9 mouse cellular contexts compared by ENCODE assay signal in the genomic region with DNA sequence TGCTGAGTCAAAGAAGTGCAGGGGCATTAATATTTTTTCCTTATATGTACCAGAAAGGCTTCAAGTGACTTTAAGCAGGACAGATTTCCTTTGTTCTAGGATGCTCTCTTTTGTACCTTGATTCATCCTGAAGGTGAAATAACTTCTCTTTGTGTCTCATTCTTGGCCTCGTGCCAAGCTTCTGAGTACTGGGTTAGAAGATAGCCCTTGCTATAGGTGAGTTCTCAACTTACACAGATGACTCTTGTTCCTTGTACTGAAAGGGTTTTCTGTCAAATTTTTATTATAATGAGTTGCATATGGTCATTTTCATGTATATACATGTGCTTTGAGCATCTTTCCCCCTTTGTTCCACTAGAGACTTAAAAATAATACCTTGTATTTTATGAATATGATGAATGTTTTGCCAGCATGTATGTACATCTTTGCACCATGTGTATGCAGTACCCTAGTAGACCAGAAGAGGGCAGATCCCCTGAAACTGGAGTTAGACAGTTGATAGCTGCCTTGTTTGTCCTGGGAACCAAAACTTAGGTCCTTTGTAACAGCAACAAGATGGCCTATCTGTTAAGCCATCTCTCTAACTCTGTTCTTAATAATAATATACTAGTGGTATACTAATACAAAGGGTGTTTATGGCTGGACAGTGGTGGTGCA. TPM values are rescaled to one million over a fixed set of nuclear protein-coding genes. Genes with fewer than 3 reads are reported as not detected.
DNase-seq lines count a peak whose midpoint lies in the region; ATAC-seq and TF ChIP-seq lines count a peak whose summit lies in the region.
"Had no signal": no experiment of that assay in that cellular context is flagged by ENCODE, and none has a peak within 500 bp of the region (broad histone marks: within the 10 kb centered on the region; RNA-seq: fewer than 3 reads in every experiment).

No protein-coding gene starts in this region.

- 82% methylated on average over 1 of the region's 1 CpGs for WGBS in hindbrain, postnatal 0 days
- 92% methylated on average over 1 of the region's 1 CpGs for WGBS in hindbrain, embryonic 12.5 days
- 83% methylated on average over 1 of the region's 1 CpGs for WGBS in kidney, embryonic 16.5 days

- no peak for ATAC-seq in hindbrain, postnatal 0 days
- ATAC-seq in hindbrain, embryonic 12.5 days (ENCODE audit: low FRiP score) = no peak
- ATAC-seq in kidney, embryonic 16.5 days (ENCODE audit: low FRiP score, low TSS enrichment) = no peak

- no peak overlapping the region for H3K4me3 ChIP-seq in hindbrain, postnatal 0 days (ENCODE audit: low read length)
- no peak overlapping the region for H3K4me3 ChIP-seq in hindbrain, embryonic 12.5 days
- H3K4me3 ChIP-seq in kidney, embryonic 16.5 days (ENCODE audit: low read length) = no peak overlapping the region
- H3K4me3 ChIP-seq: limb, embryonic 13.5 days had no signal

- H3K27me3 ChIP-seq in hindbrain, postnatal 0 days (ENCODE audit: insufficient read depth, low read length) = no peaks in the 10 kb centered on the region
- H3K27me3 ChIP-seq in hindbrain, embryonic 12.5 days = no peaks in the 10 kb centered on the region
- no peaks in the 10 kb centered on the region for H3K27me3 ChIP-seq in kidney, embryonic 16.5 days (ENCODE audit: insufficient read depth, low read length)
- H3K27me3 ChIP-seq: limb, embryonic 13.5 days had no signal

- no peak overlapping the region for H3K9ac ChIP-seq in hindbrain, postnatal 0 days (replicated peaks; ENCODE audit: low read length)
- no peak overlapping the region for H3K9ac ChIP-seq in hindbrain, embryonic 12.5 days
- no peak overlapping the region for H3K9ac ChIP-seq in kidney, embryonic 16.5 days (replicated peaks; ENCODE audit: low read length)
- H3K9ac ChIP-seq: limb, embryonic 13.5 days had no signal

- TF ChIP-seq CTCF in hindbrain, postnatal 0 days (IDR thresholded peaks at IDR 0.05; ENCODE audit: low read depth) = peak; percentile 70

- H3K4me2 ChIP-seq in hindbrain, postnatal 0 days (ENCODE audit: low read depth, low read length) = no peak overlapping the region
- no peak overlapping the region for H3K4me2 ChIP-seq in hindbrain, embryonic 12.5 days (replicated peaks)
- no peak overlapping the region for H3K4me2 ChIP-seq in kidney, embryonic 16.5 days (replicated peaks; ENCODE audit: low read depth, low read length)
- H3K4me2 ChIP-seq: limb, embryonic 13.5 days had no signal

- H3K36me3 ChIP-seq in hindbrain, postnatal 0 days (ENCODE audit: insufficient read depth, low read length) = no peaks in the 10 kb centered on the region; the same call in 1 of the 2 replicates
- H3K36me3 ChIP-seq in hindbrain, embryonic 12.5 days = peaks cover 30% of the 10 kb centered on the region
- peaks cover 37% of the 10 kb centered on the region for H3K36me3 ChIP-seq in kidney, embryonic 16.5 days (ENCODE audit: insufficient read depth, low read length)

- H3K27ac ChIP-seq in hindbrain, postnatal 0 days = no peak overlapping the region
- H3K27ac ChIP-seq in hindbrain, embryonic 12.5 days = no peak overlapping the region
- no peak overlapping the region for H3K27ac ChIP-seq in kidney, embryonic 16.5 days (ENCODE audit: low read length)

- DNase-seq in hindbrain, postnatal 0 days (ENCODE audit: low spot score) = peak; percentile 29
- peak; percentile 55 for DNase-seq in CD4-positive helper T cell, adult 2 months (ENCODE audit: low read depth, low spot score)
- peak; percentile 11 for DNase-seq in brain, adult 2 months (ENCODE audit: low read depth, low spot score)
- peak; percentile 47 for DNase-seq in lung, postnatal 36 days
- no peak for DNase-seq in cerebellum, adult 8-10 months
- no peak for DNase-seq in Muller cell, postnatal 12 days (ENCODE audit: inconsistent ontology term)

- no peaks in the 10 kb centered on the region for H3K4me1 ChIP-seq in hindbrain, postnatal 0 days (ENCODE audit: insufficient read depth, low read length)
- H3K4me1 ChIP-seq in hindbrain, embryonic 12.5 days = no peaks in the 10 kb centered on the region
- no peaks in the 10 kb centered on the region for H3K4me1 ChIP-seq in kidney, embryonic 16.5 days (ENCODE audit: insufficient read depth, low read length)

- no peaks in the 10 kb centered on the region for H3K9me3 ChIP-seq in hindbrain, postnatal 0 days (ENCODE audit: low read length)
- no peaks in the 10 kb centered on the region for H3K9me3 ChIP-seq in hindbrain, embryonic 12.5 days (replicated peaks)
- H3K9me3 ChIP-seq in kidney, embryonic 16.5 days (ENCODE audit: low read length) = no peaks in the 10 kb centered on the region
- H3K9me3 ChIP-seq: limb, embryonic 13.5 days had no signal

RNA-seq across cellular contexts. Expression of gene Otud4, which starts 10.9 kb away (rescaled TPM):
- 24.2 and 26.0 TPM in 2 replicates for total RNA-seq in hindbrain, postnatal 0 days (2014; rRNA removed)
- 6.1 TPM in 2 replicates for polyA plus RNA-seq in hindbrain, postnatal 0 days (2015; fragmentation: Nextera tagmentation; extraction: Ambion mirVana)
- 18.4 and 19.3 TPM in 2 replicates for polyA plus RNA-seq in hindbrain, embryonic 12.5 days (2016; fragmentation: Nextera tagmentation; extraction: Ambion mirVana)
- polyA plus RNA-seq in kidney, embryonic 16.5 days (2015; fragmentation: Nextera tagmentation; extraction: Ambion mirVana) = 14.1 and 15.7 TPM in 2 replicates

Comparison
In these comparisons a context has a peak if more than half of its experiments do, and no peak if none do; other contexts are left out.
1. DNase-seq: peak in hindbrain, postnatal 0 days (single experiment), CD4-positive helper T cell, adult 2 months (single experiment), brain, adult 2 months (single experiment) and lung, postnatal 36 days (single experiment); none in cerebellum, adult 8-10 months (single experiment) and Muller cell, postnatal 12 days (single experiment).